Mouse (Mus musculus) forebrain, embryonic 16.5 days (tissue): ENCODE results near the gene Mafb. TPM values are rescaled to one million over a fixed set of nuclear protein-coding genes. Genes with fewer than 3 reads are reported as not detected.

ENCODE experiments used
- ATAC-seq: fragments of 200-750 bp; cut with Nextera tagmentation; 2 replicates; pipeline ENCODE4 v1.8.0; 2017; ENCODE audit warnings: mild to moderate bottlenecking, moderate library complexity
- H3K27ac ChIP-seq: fragments of 300-500 bp; sonication (generic); 2 replicates; pipeline ENCODE4 v1.5.1; 2014; ENCODE audit warnings: low read length, control low read depth
- H3K27me3 ChIP-seq: fragments of 300-500 bp; sonication (generic); replicated peaks from 2 replicates; pipeline ENCODE4 v1.6.1; 2014; ENCODE audit warnings: low read length; ENCODE audit not compliant: control insufficient read depth, insufficient read depth
- H3K36me3 ChIP-seq: fragments of 300-500 bp; sonication (generic); 2 replicates; pipeline ENCODE4 v1.6.1; 2014; ENCODE audit not compliant: control insufficient read depth, insufficient read depth
- H3K4me1 ChIP-seq: fragments of 300-500 bp; sonication (generic); replicated peaks from 2 replicates; pipeline ENCODE4 v1.6.1; 2014; ENCODE audit warnings: low read length; ENCODE audit not compliant: control insufficient read depth, insufficient read depth
- H3K4me2 ChIP-seq: fragments of 300-500 bp; sonication (generic); 2 replicates; pipeline ENCODE4 v1.6.1; 2014; ENCODE audit warnings: mild to moderate bottlenecking, low read length, control low read depth
- H3K4me3 ChIP-seq: fragments of 300-500 bp; sonication (generic); replicated peaks from 2 replicates; pipeline ENCODE4 v1.5.1; 2014; ENCODE audit warnings: mild to moderate bottlenecking, low read length, control low read depth
- H3K9ac ChIP-seq: fragments of 300-500 bp; sonication (generic); replicated peaks from 2 replicates; pipeline ENCODE4 v1.6.1; 2014; ENCODE audit warnings: low read depth, low read length, control low read depth
- H3K9me3 ChIP-seq: fragments of 300-500 bp; sonication (generic); 2 replicates; pipeline ENCODE4 v1.6.1; 2016; ENCODE audit warnings: low read length; ENCODE audit not compliant: control insufficient read depth
- WGBS: fragments of 180-500 bp; shearing (Covaris S2); extraction: QIAGEN DNeasy Blood & Tissue Kit; methylation state at CpG from one replicate; pipeline ENCODE4 v1.1.7; 2014; 5-methylcytosine and 5-hydroxymethylcytosine counted together
- polyA plus RNA-seq: library from polyadenylated mRNA; unstranded; fragments of >200 nt; fragmentation: Nextera tagmentation; extraction: Ambion mirVana; gene quantifications from 2 replicates; pipeline ENCODE4 v1.2.1, GENCODE M21; 2015

Mafb gene
- polyA plus RNA-seq = 14.9 and 16.4 TPM in 2 replicates

DNA sequence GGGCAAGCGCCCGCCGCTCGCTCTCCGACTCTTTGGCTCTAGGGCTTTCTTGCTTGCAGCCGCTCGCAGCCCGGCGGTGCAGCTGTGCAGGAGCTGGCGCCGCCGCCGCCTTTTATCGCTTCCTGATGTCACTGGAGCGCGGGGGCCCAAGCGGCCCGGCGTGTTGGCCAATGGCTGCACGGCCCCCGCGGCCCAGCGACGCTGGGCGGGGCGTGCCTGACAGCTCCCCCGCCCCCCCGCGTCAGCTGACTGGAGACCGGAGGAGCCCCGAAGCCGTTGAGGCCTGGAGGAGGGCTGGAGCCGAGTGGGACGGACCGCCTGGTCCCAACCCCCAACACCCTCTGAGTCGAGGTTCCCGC is at the start of gene Mafb:
TSS of gene Mafb (minus strand) at position 86 of the 359 bp plus-strand sequence.
- peaks cover 41% of the 10 kb centered on the region for H3K4me1 ChIP-seq
- 0% methylated on average over 36 of the region's 37 CpGs for WGBS
- peak within 1 kb of the TSS; percentile 57 for H3K4me3 ChIP-seq
- peak; percentile 93 for ATAC-seq
- H3K9me3 ChIP-seq = 0 out of 2 replicates have a peak, but pooled peaks cover 2% of the 10 kb centered on the region
- H3K9ac ChIP-seq = peak within 1 kb of the TSS; percentile 93
- no peaks in the 10 kb centered on the region for H3K36me3 ChIP-seq
- peak within 1 kb of the TSS; percentile 92 for H3K4me2 ChIP-seq
- peak within 1 kb of the TSS; percentile 88 for H3K27ac ChIP-seq
- peaks cover 52% of the 10 kb centered on the region for H3K27me3 ChIP-seq

DNA sequence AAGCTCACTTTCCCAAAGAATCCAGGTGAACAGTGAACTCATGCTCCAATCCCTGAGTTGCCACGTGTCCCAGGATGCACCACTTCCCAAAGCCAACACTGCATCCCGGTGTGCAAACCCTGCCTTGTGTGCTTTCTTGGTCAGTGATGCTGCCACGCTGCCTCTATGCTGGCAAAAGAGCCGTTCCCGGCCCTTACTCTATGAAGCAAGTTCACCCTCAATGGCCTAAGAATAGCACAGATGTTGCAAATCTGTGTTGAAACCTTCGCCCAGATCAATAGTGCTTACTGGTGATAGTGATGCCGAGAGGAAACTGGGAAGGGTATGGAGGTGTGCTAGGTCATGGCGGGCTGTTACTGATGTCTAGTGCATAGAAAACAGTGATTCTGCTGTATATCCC is 48.3 kb upstream of the Mafb start:
- no peaks in the 10 kb centered on the region for H3K36me3 ChIP-seq
- no peak overlapping the region for H3K4me2 ChIP-seq
- WGBS = 93% methylated on average over 8 of the region's 8 CpGs
- no peaks in the 10 kb centered on the region for H3K4me1 ChIP-seq
- no peak overlapping the region for H3K9ac ChIP-seq
- no peak for ATAC-seq
- H3K4me3 ChIP-seq = no peak overlapping the region
- H3K9me3 ChIP-seq = no peaks in the 10 kb centered on the region
- H3K27ac ChIP-seq = no peak overlapping the region
- H3K27me3 ChIP-seq = no peaks in the 10 kb centered on the region

DNA sequence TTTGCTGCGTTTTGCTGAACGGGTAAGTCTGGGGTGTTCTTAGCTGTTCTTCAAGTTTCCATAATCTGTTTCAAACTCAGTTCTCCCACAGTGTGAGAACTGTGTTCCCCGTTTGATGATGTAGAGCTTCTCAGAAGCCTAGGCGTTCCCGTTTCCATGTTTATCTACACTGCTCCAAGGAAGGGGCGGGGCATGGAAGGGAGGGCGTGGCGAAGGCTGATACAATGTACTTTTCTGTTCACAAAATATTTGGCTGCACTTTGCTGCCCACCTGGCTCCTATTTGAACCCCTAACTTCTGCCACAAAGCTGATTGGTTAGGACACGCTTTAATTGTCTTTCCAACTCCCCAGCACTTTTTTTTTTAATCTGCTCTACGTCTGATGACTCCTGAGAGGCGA is 47.9 kb upstream of the Mafb start:
- H3K4me1 ChIP-seq = no peaks in the 10 kb centered on the region
- H3K9me3 ChIP-seq = no peaks in the 10 kb centered on the region
- no peaks in the 10 kb centered on the region for H3K27me3 ChIP-seq
- no peak overlapping the region for H3K4me2 ChIP-seq
- H3K27ac ChIP-seq = no peak overlapping the region
- H3K9ac ChIP-seq = no peak overlapping the region
- ATAC-seq = no peak
- H3K4me3 ChIP-seq = no peak overlapping the region
- no peaks in the 10 kb centered on the region for H3K36me3 ChIP-seq
- 91% methylated on average over 11 of the region's 11 CpGs for WGBS

DNA sequence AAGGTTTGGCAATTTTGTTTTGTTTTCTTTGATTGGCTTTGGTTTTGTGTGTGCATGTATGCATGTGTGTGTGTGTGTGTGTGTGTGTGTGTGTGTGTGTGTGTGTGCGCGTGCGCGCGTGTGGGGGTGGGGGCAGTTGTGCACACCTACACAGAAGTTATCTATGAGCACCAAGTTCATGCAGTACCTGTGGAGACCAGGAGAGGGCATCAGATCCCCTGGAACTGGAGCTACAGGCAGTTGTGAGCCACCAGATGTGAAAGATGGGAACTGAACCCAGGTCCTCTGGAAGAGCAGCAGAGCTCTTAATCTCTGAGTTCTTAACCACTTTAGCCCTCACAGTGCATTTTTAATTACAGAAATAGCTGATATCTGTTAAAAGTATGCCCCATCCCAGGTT is 47.1 kb upstream of the Mafb start:
- no peak for ATAC-seq
- H3K27ac ChIP-seq = no peak overlapping the region
- 99% methylated on average over 5 of the region's 5 CpGs for WGBS
- no peak overlapping the region for H3K9ac ChIP-seq
- no peak overlapping the region for H3K4me3 ChIP-seq
- no peaks in the 10 kb centered on the region for H3K9me3 ChIP-seq
- no peaks in the 10 kb centered on the region for H3K36me3 ChIP-seq
- no peaks in the 10 kb centered on the region for H3K27me3 ChIP-seq
- H3K4me1 ChIP-seq = no peaks in the 10 kb centered on the region
- H3K4me2 ChIP-seq = no peak overlapping the region

DNA sequence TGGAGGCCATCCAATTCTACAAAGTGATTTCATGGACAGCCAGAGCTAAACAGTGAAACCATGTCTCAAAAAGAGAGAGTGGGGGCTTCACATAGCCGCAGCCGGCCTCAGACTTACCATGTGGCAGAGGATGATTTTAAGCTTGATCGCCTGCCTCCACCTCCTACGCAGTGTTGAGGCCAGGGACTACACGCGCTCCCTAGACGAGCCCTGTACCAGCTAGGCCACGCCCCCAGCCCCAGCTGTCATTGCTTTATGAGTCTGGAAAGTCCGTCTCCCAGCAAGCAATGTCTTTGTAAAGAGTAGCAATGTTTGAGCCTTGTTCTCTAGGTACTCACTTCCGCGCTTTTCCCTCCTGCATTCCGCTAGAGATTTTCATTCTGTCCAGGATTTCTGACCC is 46.2 kb upstream of the Mafb start:
- ATAC-seq = no peak

DNA sequence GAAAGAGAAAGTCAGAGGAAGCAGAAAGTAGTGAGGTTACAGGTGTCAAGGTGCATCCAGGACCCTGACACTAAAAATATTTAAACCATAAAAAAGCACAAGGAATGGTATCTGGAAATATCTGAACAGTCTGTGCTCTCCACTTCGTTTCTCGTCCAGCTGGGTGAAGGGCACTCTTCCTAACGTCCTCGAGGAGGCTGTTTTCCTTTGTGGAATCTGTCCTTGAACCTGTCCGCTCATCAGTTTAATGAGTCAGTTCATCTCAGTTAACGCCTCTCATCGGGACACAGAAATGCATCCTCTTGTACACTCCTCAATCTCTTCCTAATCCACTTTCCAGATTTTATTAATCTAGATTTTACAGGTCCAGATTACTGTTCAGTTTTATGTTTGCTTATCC is 44.6 kb upstream of the Mafb start:
- Histone ChIP-seq H3K27ac (no peak overlapping the region), H3K4me2 (no peak overlapping the region), H3K36me3 (no peaks in the 10 kb centered on the region), H3K4me3 (no peak overlapping the region), H3K9ac (no peak overlapping the region), H3K27me3 (no peaks in the 10 kb centered on the region), H3K9me3 (no peaks in the 10 kb centered on the region), H3K4me1 (no peaks in the 10 kb centered on the region)
- 77% methylated on average over 7 of the region's 7 CpGs for WGBS
- ATAC-seq = no peak

More for the DNA sequence above, 46.2 kb upstream of the Mafb start:
- no peak overlapping the region for H3K27ac ChIP-seq
- H3K27me3 ChIP-seq = no peaks in the 10 kb centered on the region
- H3K4me1 ChIP-seq = no peaks in the 10 kb centered on the region
- no peak overlapping the region for H3K4me3 ChIP-seq
- no peak overlapping the region for H3K9ac ChIP-seq
- no peaks in the 10 kb centered on the region for H3K36me3 ChIP-seq
- H3K9me3 ChIP-seq = no peaks in the 10 kb centered on the region
- WGBS = 53% methylated on average over 12 of the region's 12 CpGs
- no peak overlapping the region for H3K4me2 ChIP-seq

DNA sequence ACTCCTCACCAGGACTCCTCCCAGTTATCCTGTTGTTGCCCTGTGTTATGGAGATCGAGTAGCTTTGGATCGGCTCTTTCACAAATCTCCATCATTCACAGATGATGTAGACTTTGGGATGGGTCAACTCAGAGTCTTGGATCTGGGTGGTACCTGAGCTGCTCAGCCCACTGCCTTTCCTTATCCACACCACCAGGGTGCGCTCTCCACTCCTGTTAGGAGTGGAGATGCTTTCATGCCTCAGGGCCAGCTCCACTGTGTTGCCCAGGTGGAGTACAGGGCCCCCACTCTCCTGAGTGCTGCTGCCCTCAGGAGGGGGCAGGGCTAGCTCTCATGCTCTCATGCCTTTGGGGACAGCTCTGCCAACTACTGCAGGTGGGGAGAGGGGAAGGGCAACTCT is 40.9 kb upstream of the Mafb start:
- WGBS = 92% methylated on average over 3 of the region's 3 CpGs
- Histone ChIP-seq H3K27me3 (no peaks in the 10 kb centered on the region), H3K4me1 (no peaks in the 10 kb centered on the region; the same call in 1 of the 2 replicates), H3K36me3 (no peaks in the 10 kb centered on the region), H3K9me3 (no peaks in the 10 kb centered on the region), H3K4me2 (no peak overlapping the region), H3K9ac (no peak overlapping the region), H3K4me3 (no peak overlapping the region), H3K27ac (no peak overlapping the region)
- ATAC-seq = no peak

DNA sequence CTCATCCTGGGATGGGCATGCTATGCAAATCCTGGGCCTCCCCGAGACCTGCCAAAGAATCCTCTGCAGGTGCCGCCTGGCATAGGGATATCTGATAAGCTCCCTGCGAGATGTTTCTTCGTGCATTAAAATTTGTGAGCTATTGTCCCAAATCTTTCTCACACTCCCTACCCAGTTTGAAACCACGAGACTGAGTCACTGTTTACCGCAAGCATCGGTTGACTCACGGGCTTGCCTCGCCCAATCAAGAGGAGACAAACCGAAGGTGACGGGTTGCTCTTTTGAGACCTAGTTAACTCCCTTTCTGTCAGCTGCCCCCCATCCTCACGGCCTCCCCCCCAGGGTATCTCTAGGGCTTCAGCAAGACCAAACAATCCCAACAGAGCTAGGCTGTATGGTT is 30.9 kb upstream of the Mafb start:
- Histone ChIP-seq H3K36me3 (no peaks in the 10 kb centered on the region), H3K27me3 (no peaks in the 10 kb centered on the region), H3K9me3 (no peaks in the 10 kb centered on the region), H3K4me2 (no peak overlapping the region), H3K4me3 (no peak overlapping the region), H3K27ac (no peak overlapping the region), H3K4me1 (no peaks in the 10 kb centered on the region), H3K9ac (no peak overlapping the region)
- WGBS = 77% methylated on average over 12 of the region's 12 CpGs
- no peak for ATAC-seq

DNA sequence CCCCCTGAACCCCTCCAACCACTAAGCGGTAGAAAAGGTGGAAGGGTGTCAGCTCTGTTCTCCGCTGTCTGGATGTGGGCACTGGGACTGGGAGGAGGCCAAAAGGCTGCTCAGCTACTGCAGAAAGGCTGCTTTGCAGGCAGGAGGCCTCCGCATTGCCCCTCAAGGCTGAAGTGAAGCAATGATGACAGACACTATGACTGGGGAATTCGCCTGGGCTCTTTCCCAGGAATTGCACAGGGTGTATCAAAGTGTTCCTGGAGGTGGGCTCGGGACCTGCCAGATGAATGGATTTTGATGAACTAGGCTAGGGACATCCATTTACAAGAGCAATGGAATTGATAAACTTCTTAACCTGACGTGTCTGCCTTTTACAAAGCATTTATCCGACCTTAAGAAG is 27.9 kb upstream of the Mafb start:
- 73% methylated on average over 7 of the region's 7 CpGs for WGBS
- Histone ChIP-seq H3K27ac (no peak overlapping the region), H3K27me3 (no peaks in the 10 kb centered on the region), H3K4me3 (no peak overlapping the region), H3K9me3 (no peaks in the 10 kb centered on the region), H3K9ac (no peak overlapping the region), H3K4me2 (no peak overlapping the region), H3K4me1 (no peaks in the 10 kb centered on the region), H3K36me3 (no peaks in the 10 kb centered on the region)
- no peak for ATAC-seq

DNA sequence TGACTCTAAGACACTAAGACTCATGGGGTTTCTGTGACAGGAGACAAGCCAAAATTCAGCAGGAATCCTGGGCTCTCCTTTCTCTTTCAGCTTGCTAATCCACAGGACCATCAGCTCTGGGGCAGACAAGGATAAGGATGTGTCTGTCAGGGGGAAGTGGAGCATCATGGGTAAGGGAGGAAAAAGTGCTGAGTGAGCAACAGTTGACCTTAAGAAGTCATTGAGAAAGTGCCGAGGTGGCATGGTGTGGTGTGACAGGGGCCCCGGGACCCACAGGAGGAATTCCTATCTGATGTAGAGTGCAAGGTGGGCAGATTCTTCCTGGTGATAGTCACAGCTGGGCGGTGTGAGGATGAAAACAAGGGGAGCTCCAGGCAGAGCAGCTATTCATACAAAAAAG is 25.8 kb upstream of the Mafb start:
- WGBS = 78% methylated on average over 3 of the region's 3 CpGs

More for the DNA sequence above, 25.8 kb upstream of the Mafb start:
- no peaks in the 10 kb centered on the region for H3K9me3 ChIP-seq
- H3K27me3 ChIP-seq = no peaks in the 10 kb centered on the region; the same call in 1 of the 2 replicates
- H3K4me2 ChIP-seq = no peak overlapping the region
- H3K9ac ChIP-seq = no peak overlapping the region
- H3K4me1 ChIP-seq = peaks cover 6% of the 10 kb centered on the region
- no peak for ATAC-seq
- no peak overlapping the region for H3K27ac ChIP-seq
- H3K4me3 ChIP-seq = no peak overlapping the region
- no peaks in the 10 kb centered on the region for H3K36me3 ChIP-seq
